Mouse (Mus musculus): Measurements from ENCODE around the gene Ttc28.

Gene Ttc28

GRCm38 (mm10) chr5:111274948-111275347, 395.3 kb downstream of the Ttc28 start:
- DNase-seq (ENCODE audit: extremely low spot score) = no peak

- DNase-seq (ENCODE audit: extremely low spot score) = no peak
Observed at GRCm38 (mm10) chr5:111284420-111285175, 405.0 kb downstream of the Ttc28 start.

- no peak for DNase-seq (ENCODE audit: extremely low spot score)
Observed at GRCm38 (mm10) chr5:111287571-111287970, 408.0 kb downstream of the Ttc28 start.

- no peak for DNase-seq (ENCODE audit: extremely low spot score)
Observed at GRCm38 (mm10) chr5:111288486-111288885, 408.9 kb downstream of the Ttc28 start.

GRCm38 (mm10) chr5:111290071-111290470, 410.5 kb downstream of the Ttc28 start:
- no peak for DNase-seq (ENCODE audit: extremely low spot score)

GRCm38 (mm10) chr5:111291639-111292038, 412.0 kb downstream of the Ttc28 start:
- DNase-seq (ENCODE audit: extremely low spot score) = no peak

- no peak for DNase-seq (ENCODE audit: extremely low spot score)
Observed at GRCm38 (mm10) chr5:111297801-111298200, 418.2 kb downstream of the Ttc28 start.

- no peak for DNase-seq (ENCODE audit: extremely low spot score)
Observed at GRCm38 (mm10) chr5:111298706-111299105, 419.1 kb downstream of the Ttc28 start.

GRCm38 (mm10) chr5:111300776-111301175, 421.2 kb downstream of the Ttc28 start:
- DNase-seq (ENCODE audit: extremely low spot score) = no peak

GRCm38 (mm10) chr5:111301736-111302135, 422.1 kb downstream of the Ttc28 start:
- no peak for DNase-seq (ENCODE audit: extremely low spot score)

- no peak for DNase-seq (ENCODE audit: extremely low spot score)
Observed at GRCm38 (mm10) chr5:111304730-111305129, 425.1 kb downstream of the Ttc28 start.

- DNase-seq (ENCODE audit: extremely low spot score) = no peak
Observed at GRCm38 (mm10) chr5:111310185-111310584, 430.6 kb downstream of the Ttc28 start.

- DNase-seq (ENCODE audit: extremely low spot score) = no peak
Observed at GRCm38 (mm10) chr5:111313833-111314232, 434.2 kb downstream of the Ttc28 start.

GRCm38 (mm10) chr5:111315061-111315460, 435.5 kb downstream of the Ttc28 start:
- DNase-seq (ENCODE audit: extremely low spot score) = no peak

- no peak for DNase-seq (ENCODE audit: extremely low spot score)
Observed at GRCm38 (mm10) chr5:111317526-111317925, 437.9 kb downstream of the Ttc28 start.

GRCm38 (mm10) chr5:111318946-111319345, 439.3 kb downstream of the Ttc28 start:
- no peak for DNase-seq (ENCODE audit: extremely low spot score)

- no peak for DNase-seq (ENCODE audit: extremely low spot score)
Observed at GRCm38 (mm10) chr5:111325813-111326212, 446.2 kb downstream of the Ttc28 start.

- no peak for DNase-seq (ENCODE audit: extremely low spot score)
Observed at GRCm38 (mm10) chr5:111327420-111327819, 447.8 kb downstream of the Ttc28 start.

- no peak for DNase-seq (ENCODE audit: extremely low spot score)
Observed at GRCm38 (mm10) chr5:111329782-111330416, 450.3 kb downstream of the Ttc28 start.

GRCm38 (mm10) chr5:111330417-111331098, 451.0 kb downstream of the Ttc28 start, which contains the start of gene Pitpnb:
Gene Pitpnb, plus strand, starts transcription at chr5:111330763.
- peak; percentile 99 for DNase-seq (ENCODE audit: extremely low spot score)

GRCm38 (mm10) chr5:111331099-111331435, 451.5 kb downstream of the Ttc28 start:
- no peak for DNase-seq (ENCODE audit: extremely low spot score)

GRCm38 (mm10) chr5:111335939-111336691, 456.5 kb downstream of the Ttc28 start:
- no peak for DNase-seq (ENCODE audit: extremely low spot score)

All from embryo, embryonic 9.5 days (tissue).